Mouse (Mus musculus): Measurements from ENCODE around the gene Hist1h4k.
A peak's percentile ranks its signal among the peaks of the same experiment; 100 is the strongest.
"Not testable (repeated sequence)": the region's sequence is repeated elsewhere in the genome, so short reads cannot be mapped to it uniquely, and the experiment has no call there.

Gene Hist1h4k

GRCm38 (mm10) chr13:21750159-21751017 is at the start of gene Hist1h4k:
TSS of gene Hist1h4k (minus strand) at chr13:21750505.
- peak; percentile 97 for DNase-seq

GRCm38 (mm10) chr13:21797163-21797562 is 46.9 kb upstream of the Hist1h4k start:
- DNase-seq, result not testable (repeated sequence)

GRCm38 (mm10) chr13:21795584-21795983 is 45.3 kb upstream of the Hist1h4k start:
- no peak for DNase-seq

- DNase-seq, result no peak
Measured at GRCm38 (mm10) chr13:21790601-21791283, 40.4 kb upstream of the Hist1h4k start.

GRCm38 (mm10) chr13:21789925-21790324 is 39.6 kb upstream of the Hist1h4k start:
- no peak for DNase-seq

- no peak for DNase-seq
Measured at GRCm38 (mm10) chr13:21787760-21788593, 37.7 kb upstream of the Hist1h4k start.

GRCm38 (mm10) chr13:21786899-21787629 is 36.8 kb upstream of the Hist1h4k start, which contains the start of the genes Hist1h2an and Hist1h2bp:
TSS of gene Hist1h2an (minus strand) at chr13:21787218.
TSS of gene Hist1h2bp (plus strand) at chr13:21787461.
- peak; percentile 82 to 86 for DNase-seq

GRCm38 (mm10) chr13:21786189-21786898 is 36.0 kb upstream of the Hist1h4k start:
- DNase-seq, result no peak

GRCm38 (mm10) chr13:21784311-21784710 is 34.0 kb upstream of the Hist1h4k start:
- no peak for DNase-seq

- peak; percentile 31 to 41 for DNase-seq
Measured at GRCm38 (mm10) chr13:21783734-21784161, 33.4 kb upstream of the Hist1h4k start.

GRCm38 (mm10) chr13:21783255-21783617 is 32.9 kb upstream of the Hist1h4k start, which contains the start of gene Hist1h3i:
TSS of gene Hist1h3i (minus strand) at chr13:21783370.
- DNase-seq, result peak; percentile 51 to 61

GRCm38 (mm10) chr13:21782361-21783254 is 32.3 kb upstream of the Hist1h4k start:
- DNase-seq, result peak; percentile 45 to 55

GRCm38 (mm10) chr13:21781639-21782038 is 31.3 kb upstream of the Hist1h4k start:
- DNase-seq, result no peak

GRCm38 (mm10) chr13:21781021-21781555 is 30.8 kb upstream of the Hist1h4k start:
- DNase-seq, result no peak

- DNase-seq, result peak; percentile 72 to 82
Measured at GRCm38 (mm10) chr13:21779767-21780731, 29.7 kb upstream of the Hist1h4k start, which contains the start of gene Hist1h1b. TSS of gene Hist1h1b (minus strand) at chr13:21780625.

GRCm38 (mm10) chr13:21778814-21779766 is 28.8 kb upstream of the Hist1h4k start:
- DNase-seq, result peak; percentile 58 to 72

- DNase-seq, result no peak
Measured at GRCm38 (mm10) chr13:21755707-21756106, 5.4 kb upstream of the Hist1h4k start.

Data from thymus, postnatal 36 days (tissue).